Comparison of ENCODE assay signal across 8 mouse cellular contexts in genomic region chr8:128024774-128025222, GRCm38 (mm10).
A peak's percentile ranks its signal among the peaks of the same experiment; 100 is the strongest.
DNase-seq lines count a peak whose midpoint lies in the region; ATAC-seq and TF ChIP-seq lines count a peak whose summit lies in the region.

No protein-coding gene starts in this region.

- H3K9me3 ChIP-seq in neural tube, embryonic 11.5 days (ENCODE audit: control insufficient read depth, low read length) = no peaks in the 10 kb centered on the region
- no peaks in the 10 kb centered on the region for H3K9me3 ChIP-seq in heart, embryonic 14.5 days (ENCODE audit: control insufficient read depth, low read length)
- no peaks in the 10 kb centered on the region for H3K9me3 ChIP-seq in midbrain, postnatal 0 days (ENCODE audit: low read length)

- peak; percentile 63; the same call in 1 of the 2 replicates for ATAC-seq in neural tube, embryonic 11.5 days (ENCODE audit: insufficient read depth, low FRiP score, low TSS enrichment)
- peak; percentile 54 for ATAC-seq in heart, embryonic 14.5 days (ENCODE audit: insufficient number of reproducible peaks, insufficient read depth, low FRiP score, low read depth)
- ATAC-seq in midbrain, postnatal 0 days (ENCODE audit: low FRiP score) = no peak
- no peak for ATAC-seq in megakaryocyte progenitor cell, adult 5-6 weeks (replicated peaks; ENCODE audit: poor library complexity)

- H3K27ac ChIP-seq in neural tube, embryonic 11.5 days (ENCODE audit: low read depth, low read length) = peak overlapping the region; percentile 60; the same call in 1 of the 2 replicates
- H3K27ac ChIP-seq in heart, embryonic 14.5 days (replicated peaks in 1 of 2; ENCODE audit: control insufficient read depth in 1 of 2, insufficient read depth in 1 of 2, low read depth in 2 of 2, low read length in 2 of 2) = peak overlapping the region; percentile 64 to 83
- H3K27ac ChIP-seq in midbrain, postnatal 0 days (ENCODE audit: low read depth, low read length) = no peak overlapping the region

- no peak for TF ChIP-seq CTCF in midbrain, postnatal 0 days (IDR thresholded peaks at IDR 0.05)

- no peaks in the 10 kb centered on the region for H3K36me3 ChIP-seq in neural tube, embryonic 11.5 days (ENCODE audit: control insufficient read depth, insufficient read depth, low read length)
- no peaks in the 10 kb centered on the region for H3K36me3 ChIP-seq in heart, embryonic 14.5 days (ENCODE audit: control insufficient read depth, insufficient read depth, low read length)
- H3K36me3 ChIP-seq in midbrain, postnatal 0 days (ENCODE audit: insufficient read depth, low read length) = no peaks in the 10 kb centered on the region

- H3K4me2 ChIP-seq in neural tube, embryonic 11.5 days (ENCODE audit: low read depth) = no peak overlapping the region
- peak overlapping the region; percentile 2; the same call in 1 of the 2 replicates for H3K4me2 ChIP-seq in heart, embryonic 14.5 days (ENCODE audit: low read length)
- H3K4me2 ChIP-seq in midbrain, postnatal 0 days (ENCODE audit: low read depth, low read length, poor library complexity, severe bottlenecking) = no peak overlapping the region

- WGBS in neural tube, embryonic 11.5 days = no CpG with 5 or more reads among the region's 2 CpGs
- no CpG with 5 or more reads among the region's 2 CpGs for WGBS in heart, embryonic 14.5 days
- 0% methylated on average over 1 of the region's 2 CpGs for WGBS in midbrain, postnatal 0 days

- no peak overlapping the region for H3K4me3 ChIP-seq in neural tube, embryonic 11.5 days (ENCODE audit: low read depth, low read length)
- no peak overlapping the region for H3K4me3 ChIP-seq in heart, embryonic 14.5 days (ENCODE audit: control insufficient read depth in 1 of 2, insufficient read depth in 1 of 2, low read depth in 1 of 2, low read length in 2 of 2)
- H3K4me3 ChIP-seq in midbrain, postnatal 0 days (ENCODE audit: low read depth, low read length) = no peak overlapping the region

- peak; percentile 14 for DNase-seq in neural tube, embryonic 11.5 days (ENCODE audit: low spot score)
- DNase-seq in neural tube, embryonic 10.5 days (ENCODE audit: extremely low spot score, low spot score) = no peak
- peak; percentile 44 to 69 for DNase-seq in kidney, postnatal 25 days
- DNase-seq in midbrain, postnatal 0 days (ENCODE audit: low spot score) = peak; percentile 50
- no peak for DNase-seq in ovary, adult 18-20 months (ENCODE audit: low spot score)
- DNase-seq in right cerebral cortex, postnatal 25 days = no peak

- no peak overlapping the region for H3K9ac ChIP-seq in neural tube, embryonic 11.5 days (ENCODE audit: low read length)
- H3K9ac ChIP-seq in heart, embryonic 14.5 days (ENCODE audit: low read length) = no peak overlapping the region
- H3K9ac ChIP-seq in midbrain, postnatal 0 days (replicated peaks; ENCODE audit: low read length, poor library complexity, severe bottlenecking) = no peak overlapping the region

- no peaks in the 10 kb centered on the region for H3K27me3 ChIP-seq in neural tube, embryonic 11.5 days (ENCODE audit: control insufficient read depth, insufficient read depth, low read length)
- H3K27me3 ChIP-seq in heart, embryonic 14.5 days (ENCODE audit: control insufficient read depth, insufficient read depth, low read length) = no peaks in the 10 kb centered on the region
- no peaks in the 10 kb centered on the region for H3K27me3 ChIP-seq in midbrain, postnatal 0 days (ENCODE audit: insufficient read depth, low read length)

- peaks cover 11% of the 10 kb centered on the region for H3K4me1 ChIP-seq in neural tube, embryonic 11.5 days (ENCODE audit: control insufficient read depth, insufficient read depth, low read length)
- H3K4me1 ChIP-seq in heart, embryonic 14.5 days (ENCODE audit: control insufficient read depth in 2 of 2, insufficient read depth in 2 of 2, low read length in 2 of 2) = peaks cover 7 to 19% of the 10 kb centered on the region in 2 experiments
- no peaks in the 10 kb centered on the region for H3K4me1 ChIP-seq in midbrain, postnatal 0 days (ENCODE audit: insufficient read depth, low read length)

Comparison
In these comparisons a context has a peak if more than half of its experiments do, and no peak if none do; other contexts are left out.
1. DNase-seq: peak in neural tube, embryonic 11.5 days (single experiment), kidney, postnatal 25 days (2 of 2) and midbrain, postnatal 0 days (single experiment); none in neural tube, embryonic 10.5 days (single experiment), ovary, adult 18-20 months (single experiment) and right cerebral cortex, postnatal 25 days (single experiment).
2. ATAC-seq: peak in neural tube, embryonic 11.5 days (single experiment) and heart, embryonic 14.5 days (single experiment); none in midbrain, postnatal 0 days (single experiment) and megakaryocyte progenitor cell, adult 5-6 weeks (single experiment).